Mouse (Mus musculus): Measurements from ENCODE around the gene Pdcd5.

DNA sequence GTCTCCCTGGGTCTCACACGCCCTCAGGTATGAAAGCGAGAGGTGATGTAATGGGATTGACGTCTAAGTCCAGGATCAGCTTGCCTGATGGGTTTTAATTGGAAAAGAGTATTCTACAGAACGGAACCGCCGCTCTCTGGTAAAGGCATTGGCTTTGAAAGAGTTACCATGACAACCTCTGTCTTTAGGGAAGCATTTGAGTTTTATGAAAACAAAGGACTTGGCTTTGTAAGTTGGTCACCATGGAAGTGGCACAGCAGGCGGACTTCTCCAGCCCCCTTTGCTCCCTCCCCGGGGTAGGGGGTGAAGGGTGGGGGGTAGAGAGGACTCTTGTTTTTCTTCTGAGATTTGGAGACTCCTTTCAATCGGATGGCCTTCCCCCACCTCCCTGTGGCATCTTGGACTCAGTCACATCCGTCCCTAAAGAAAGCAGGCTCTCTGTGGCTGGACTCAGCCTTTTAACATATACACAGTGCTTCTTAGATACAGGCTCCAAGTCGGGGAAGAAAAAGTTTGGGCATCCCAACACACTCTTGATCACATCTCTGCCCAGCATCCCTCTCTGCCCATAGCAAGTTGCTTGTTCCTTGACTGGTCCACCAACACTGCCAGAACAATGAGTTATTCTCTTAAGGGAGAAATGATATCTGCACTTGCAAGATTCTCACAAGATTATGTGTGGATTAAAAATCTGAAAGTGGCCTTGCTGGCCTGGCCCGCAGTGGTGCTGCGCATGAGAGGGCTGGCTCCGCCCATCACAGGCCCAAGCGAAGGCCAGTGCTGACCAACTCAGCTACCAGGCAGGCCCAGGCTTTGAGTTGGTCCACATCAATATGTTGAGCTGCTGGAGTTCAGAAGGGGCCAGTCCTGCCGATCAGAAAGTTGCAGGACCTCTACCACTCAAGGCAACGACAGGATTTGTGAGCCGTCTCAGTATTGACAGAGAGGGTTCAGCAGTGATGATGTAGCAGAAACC lies 21.0 kb upstream of the Pdcd5 start:
- no peak for TF ChIP-seq CTCF (IDR thresholded peaks at IDR 0.05; ENCODE audit: borderline replicate concordance, control insufficient read depth, extremely low read depth, insufficient read depth, low read length, poor library complexity)
- no peak for TF ChIP-seq POLR2A (IDR thresholded peaks at IDR 0.05; ENCODE audit: control insufficient read depth, extremely low read depth, insufficient read depth, low read length, poor library complexity)

All from thymus, adult 2 months (tissue).